Mouse (Mus musculus) macrophage (primary cell): ENCODE results near the gene Pacs1. TPM values are rescaled to one million over a fixed set of nuclear protein-coding genes. Genes with fewer than 3 reads are reported as not detected.
"Not testable (repeated sequence)": the region's sequence is repeated elsewhere in the genome, so short reads cannot be mapped to it uniquely, and the experiment has no call there.

Source experiments
- H3K27ac ChIP-seq: fragments of 350-480 bp; formaldehyde crosslinking; 2 replicates; pipeline ENCODE4 v1.9.0; 2021
- H3K36me3 ChIP-seq: fragments of 350-480 bp; formaldehyde crosslinking; 2 replicates; pipeline ENCODE4 v1.9.0; 2021; ENCODE audit errors: inconsistent target
- H3K4me3 ChIP-seq: fragments of 350-480 bp; formaldehyde crosslinking; 2 replicates; pipeline ENCODE4 v1.9.0; 2021; ENCODE audit errors: inconsistent target
- H3K79me2 ChIP-seq: fragments of 350-480 bp; formaldehyde crosslinking; 2 replicates; pipeline ENCODE4 v1.9.0; 2021; ENCODE audit errors: inconsistent target
- WGBS: methylation state at CpG from one replicate; pipeline ENCODE4 v1.1.7; 2026; ENCODE audit warnings: inconsistent platforms; ENCODE audit not compliant: missing documents; 5-methylcytosine and 5-hydroxymethylcytosine counted together
- polyA plus RNA-seq: library from polyadenylated mRNA; stranded (reverse); fragments of 250-400 nt; gene quantifications from 3 replicates; pipeline ENCODE4 v1.2.4, GENCODE M21; 2018; ENCODE audit warnings: inconsistent platforms

The Pacs1 gene
- polyA plus RNA-seq, 1 experiment from 2014 or later, result 16.9 TPM

- peaks cover 19% of the 10 kb centered on the region; the same call in 1 of the 2 replicates for H3K79me2 ChIP-seq
- no peak overlapping the region for H3K27ac ChIP-seq
- peaks cover 33% of the 10 kb centered on the region for H3K36me3 ChIP-seq
- WGBS, result 94% methylated on average over 2 of the region's 2 CpGs
- no peak overlapping the region for H3K4me3 ChIP-seq
These were observed 3.6 kb upstream of the Pacs1 start for GRCm38 (mm10) chr19:5276531-5276930.

GRCm38 (mm10) chr19:5275736-5276135 lies 2.8 kb upstream of the Pacs1 start:
- 96% methylated on average over 5 of the region's 5 CpGs for WGBS
- Histone ChIP-seq H3K36me3 (peaks cover 33% of the 10 kb centered on the region), H3K4me3 (no peak overlapping the region), H3K27ac (no peak overlapping the region), H3K79me2 (peaks cover 25% of the 10 kb centered on the region; the same call in 1 of the 2 replicates)

- Histone ChIP-seq H3K27ac (peak overlapping the region; percentile 67), H3K4me3 (no peak overlapping the region), H3K79me2 (peaks cover 35% of the 10 kb centered on the region; the same call in 1 of the 2 replicates), H3K36me3 (peaks cover 29% of the 10 kb centered on the region)
- WGBS, result 69% methylated on average over 13 of the region's 13 CpGs
These were observed 1.7 kb upstream of the Pacs1 start for GRCm38 (mm10) chr19:5274641-5275040.

GRCm38 (mm10) chr19:5273916-5274315 lies 997 bp upstream of the Pacs1 start:
- Histone ChIP-seq H3K4me3 (no peak overlapping the region), H3K36me3 (peaks cover 22% of the 10 kb centered on the region)
- 24% methylated on average over 4 of the region's 4 CpGs for WGBS

GRCm38 (mm10) chr19:5272326-5272795 lies 558 bp downstream of the Pacs1 start:
- Histone ChIP-seq H3K4me3 (peak overlapping the region; percentile 46), H3K36me3 (peaks cover 7% of the 10 kb centered on the region; the same call in 1 of the 2 replicates), H3K27ac (no peak overlapping the region), H3K79me2 (peaks cover 40% of the 10 kb centered on the region; the same call in 1 of the 2 replicates)
- 4% methylated on average over 20 of the region's 30 CpGs for WGBS

More at GRCm38 (mm10) chr19:5273916-5274315, 997 bp upstream of the Pacs1 start:
- Histone ChIP-seq H3K27ac (peak overlapping the region; percentile 67), H3K79me2 (peaks cover 41% of the 10 kb centered on the region; the same call in 1 of the 2 replicates)

- Histone ChIP-seq H3K27ac (no peak overlapping the region), H3K4me3 (no peak overlapping the region), H3K36me3 (0 out of 2 replicates have a peak, but pooled peaks cover 3% of the 10 kb centered on the region), H3K79me2 (peaks cover 48% of the 10 kb centered on the region; the same call in 1 of the 2 replicates)
- WGBS, result 57% methylated on average over 1 of the region's 1 CpGs
These were observed 1.5 kb downstream of the Pacs1 start for GRCm38 (mm10) chr19:5271430-5271829.

GRCm38 (mm10) chr19:5269392-5269791 lies 3.5 kb downstream of the Pacs1 start:
- Histone ChIP-seq H3K36me3 (no peaks in the 10 kb centered on the region), H3K79me2 (peaks cover 61% of the 10 kb centered on the region; the same call in 1 of the 2 replicates), H3K4me3 (no peak overlapping the region), H3K27ac (no peak overlapping the region)
- 87% methylated on average over 5 of the region's 5 CpGs for WGBS

GRCm38 (mm10) chr19:5268875-5269274 lies 4.0 kb downstream of the Pacs1 start:
- no peak overlapping the region for H3K4me3 ChIP-seq
- no peaks in the 10 kb centered on the region for H3K36me3 ChIP-seq
- no peak overlapping the region for H3K27ac ChIP-seq
- 94% methylated on average over 3 of the region's 3 CpGs for WGBS
- H3K79me2 ChIP-seq, result peaks cover 66% of the 10 kb centered on the region; the same call in 1 of the 2 replicates

GRCm38 (mm10) chr19:5268017-5268416 lies 4.9 kb downstream of the Pacs1 start:
- Histone ChIP-seq H3K79me2 (peaks cover 69% of the 10 kb centered on the region; the same call in 1 of the 2 replicates), H3K4me3 (no peak overlapping the region), H3K27ac (no peak overlapping the region), H3K36me3 (no peaks in the 10 kb centered on the region)

- H3K4me3 ChIP-seq, result no peak overlapping the region
- H3K27ac ChIP-seq, result no peak overlapping the region
These were observed 5.9 kb downstream of the Pacs1 start for GRCm38 (mm10) chr19:5267015-5267414.

GRCm38 (mm10) chr19:5257140-5257539 lies 15.8 kb downstream of the Pacs1 start:
- H3K4me3 ChIP-seq, result no peak overlapping the region
- WGBS, result 0% methylated on average over 3 of the region's 3 CpGs
- no peaks in the 10 kb centered on the region; the same call in 1 of the 2 replicates for H3K79me2 ChIP-seq
- H3K27ac ChIP-seq, result peak overlapping the region; percentile 45
- no peaks in the 10 kb centered on the region for H3K36me3 ChIP-seq

More at GRCm38 (mm10) chr19:5267015-5267414, 5.9 kb downstream of the Pacs1 start:
- 96% methylated on average over 3 of the region's 5 CpGs for WGBS
- Histone ChIP-seq H3K36me3 (no peaks in the 10 kb centered on the region), H3K79me2 (peaks cover 69% of the 10 kb centered on the region; the same call in 1 of the 2 replicates)

GRCm38 (mm10) chr19:5236981-5237380 lies 35.9 kb downstream of the Pacs1 start:
- 100% methylated on average over 1 of the region's 1 CpGs for WGBS
- not testable (repeated sequence) for H3K36me3 ChIP-seq, H3K79me2 ChIP-seq, H3K27ac ChIP-seq, H3K4me3 ChIP-seq

GRCm38 (mm10) chr19:5232696-5233095 lies 40.2 kb downstream of the Pacs1 start:
- no peaks in the 10 kb centered on the region for H3K36me3 ChIP-seq
- H3K79me2 ChIP-seq, result no peaks in the 10 kb centered on the region; the same call in 1 of the 2 replicates
- WGBS, result 38% methylated on average over 4 of the region's 4 CpGs
- no peak overlapping the region for H3K27ac ChIP-seq
- no peak overlapping the region for H3K4me3 ChIP-seq

GRCm38 (mm10) chr19:5230110-5230509 lies 42.8 kb downstream of the Pacs1 start:
- H3K36me3 ChIP-seq, result no peaks in the 10 kb centered on the region
- no peaks in the 10 kb centered on the region; the same call in 1 of the 2 replicates for H3K79me2 ChIP-seq
- WGBS, result 90% methylated on average over 2 of the region's 2 CpGs
- no peak overlapping the region for H3K27ac ChIP-seq
- H3K4me3 ChIP-seq, result no peak overlapping the region

GRCm38 (mm10) chr19:5224624-5225023 lies 48.3 kb downstream of the Pacs1 start:
- H3K36me3 ChIP-seq, result no peaks in the 10 kb centered on the region
- no peak overlapping the region for H3K27ac ChIP-seq
- no peaks in the 10 kb centered on the region for H3K79me2 ChIP-seq
- H3K4me3 ChIP-seq, result no peak overlapping the region
- WGBS, result 100% methylated on average over 2 of the region's 2 CpGs

GRCm38 (mm10) chr19:5224077-5224476 lies 48.8 kb downstream of the Pacs1 start:
- no peaks in the 10 kb centered on the region for H3K36me3 ChIP-seq
- no peak overlapping the region for H3K4me3 ChIP-seq
- no peak overlapping the region for H3K27ac ChIP-seq
- 92% methylated on average over 4 of the region's 4 CpGs for WGBS
- no peaks in the 10 kb centered on the region for H3K79me2 ChIP-seq
